Mouse (Mus musculus): Measurements from ENCODE around the gene Pkd1.

The Pkd1 gene

GRCm38 (mm10) chr17:24608370-24608769 is 58.7 kb downstream of the Pkd1 start:
- ATAC-seq (ENCODE audit: low TSS enrichment), result no peak

- no peak for ATAC-seq (ENCODE audit: low TSS enrichment)
These were observed 59.2 kb downstream of the Pkd1 start for GRCm38 (mm10) chr17:24608874-24609273.

GRCm38 (mm10) chr17:24610711-24611110 is 61.1 kb downstream of the Pkd1 start:
- ATAC-seq (ENCODE audit: low TSS enrichment), result no peak

- no peak for ATAC-seq (ENCODE audit: low TSS enrichment)
These were observed 68.0 kb downstream of the Pkd1 start for GRCm38 (mm10) chr17:24617561-24618194.

- no peak for ATAC-seq (ENCODE audit: low TSS enrichment)
These were observed 75.8 kb downstream of the Pkd1 start for GRCm38 (mm10) chr17:24625472-24625871.

GRCm38 (mm10) chr17:24628646-24629045 is 79.0 kb downstream of the Pkd1 start:
- no peak; the same call in 1 of the 2 replicates for ATAC-seq (ENCODE audit: low TSS enrichment)

DNA sequence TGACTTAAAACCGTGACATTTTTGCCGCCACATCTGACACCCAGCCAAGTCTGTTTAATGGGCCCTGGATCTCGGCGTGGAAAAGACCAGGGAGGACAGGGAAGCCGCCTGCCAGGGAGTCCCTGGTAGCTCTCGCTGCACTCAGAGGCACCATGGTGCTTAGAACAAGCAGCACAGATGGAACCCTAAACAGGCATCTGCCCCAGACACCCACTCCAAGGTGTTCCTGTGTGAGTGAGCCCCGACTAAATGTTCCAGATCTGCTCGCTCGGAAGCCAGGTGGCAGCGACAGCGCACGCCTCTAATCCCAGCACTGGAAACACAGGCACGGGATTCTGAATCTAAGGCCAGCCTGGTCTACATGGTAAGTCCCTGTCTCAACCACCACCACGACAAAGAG is 80.4 kb downstream of the Pkd1 start:
- ATAC-seq (ENCODE audit: low TSS enrichment), result 0 out of 2 replicates have a peak, but pooled peaks have one; percentile 24

- peak; percentile 87 for ATAC-seq (ENCODE audit: low TSS enrichment)
These were observed 82.7 kb downstream of the Pkd1 start, which contains the start of the genes Tsc2 and Nthl1 for GRCm38 (mm10) chr17:24632167-24632812. TSS of gene Tsc2 (minus strand) at chr17:24632630. TSS of gene Nthl1 (plus strand) at chr17:24632680.

GRCm38 (mm10) chr17:24632813-24633449 is 83.3 kb downstream of the Pkd1 start:
- ATAC-seq (ENCODE audit: low TSS enrichment), result no peak

GRCm38 (mm10) chr17:24633831-24634230 is 84.2 kb downstream of the Pkd1 start:
- ATAC-seq (ENCODE audit: low TSS enrichment), result no peak

DNA sequence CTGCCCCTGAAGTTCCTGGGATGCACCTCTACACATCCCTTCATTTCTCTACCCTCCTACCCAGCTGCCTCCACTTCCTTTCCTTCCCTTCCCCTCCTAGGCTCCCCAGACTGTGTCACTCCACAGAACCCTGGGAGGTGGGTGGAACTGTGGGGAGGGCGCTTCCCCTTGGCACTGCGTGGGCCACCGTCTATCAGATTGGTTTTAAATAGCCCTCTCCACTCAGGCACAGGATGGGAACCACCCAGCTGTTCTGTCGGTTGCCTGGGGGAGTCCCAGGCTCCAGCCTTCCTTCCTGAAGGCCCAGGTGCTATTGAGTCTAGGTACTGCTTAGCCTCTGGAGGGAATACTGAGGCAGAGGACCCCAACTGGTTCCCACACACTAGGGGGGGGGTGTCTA is 85.4 kb downstream of the Pkd1 start:
- 0 out of 2 replicates have a peak, but pooled peaks have one; percentile 22 for ATAC-seq (ENCODE audit: low TSS enrichment)

- ATAC-seq (ENCODE audit: low TSS enrichment), result no peak
These were observed 86.1 kb downstream of the Pkd1 start for GRCm38 (mm10) chr17:24635694-24636093.

GRCm38 (mm10) chr17:24636781-24637481 is 87.3 kb downstream of the Pkd1 start:
- no peak for ATAC-seq (ENCODE audit: low TSS enrichment)

DNA sequence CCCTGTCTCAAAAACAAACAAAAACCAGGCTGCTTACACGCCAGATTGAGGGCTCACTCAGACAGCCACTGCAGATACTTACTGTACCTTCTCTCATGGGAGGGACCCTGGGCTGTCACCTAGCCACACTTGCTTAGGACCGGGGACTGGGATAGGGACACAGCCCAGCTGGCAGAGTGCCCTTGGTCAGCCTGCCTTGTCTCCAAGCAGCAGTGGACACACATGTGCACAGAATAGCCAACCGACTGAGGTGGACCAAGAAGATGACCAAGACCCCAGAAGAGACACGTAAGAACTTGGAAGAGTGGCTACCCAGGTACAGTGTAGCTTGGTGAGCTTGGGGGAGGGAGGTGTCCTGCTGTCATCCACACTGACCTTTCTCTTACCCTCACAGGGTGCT is 88.6 kb downstream of the Pkd1 start:
- ATAC-seq (ENCODE audit: low TSS enrichment), result no peak

DNA sequence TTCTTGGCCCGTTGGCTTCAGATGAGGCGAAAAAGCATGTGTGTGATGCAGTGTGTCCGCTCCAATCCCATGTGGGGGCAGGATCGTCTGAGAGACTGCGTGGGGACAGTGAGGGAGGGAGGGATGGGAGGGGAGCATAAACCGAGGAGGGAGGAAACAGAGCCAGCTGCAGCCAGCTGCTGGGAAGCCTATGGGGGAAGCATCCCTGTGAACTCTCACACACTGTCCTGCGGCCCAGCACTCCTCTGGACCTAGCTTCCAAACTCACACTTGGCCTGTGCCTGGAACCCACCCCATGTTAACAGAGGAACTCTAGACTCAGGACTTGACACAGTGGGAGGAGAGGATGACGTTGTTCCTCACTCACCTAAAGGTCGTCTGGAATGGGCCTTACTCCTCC is 89.2 kb downstream of the Pkd1 start:
- ATAC-seq (ENCODE audit: low TSS enrichment), result no peak

DNA sequence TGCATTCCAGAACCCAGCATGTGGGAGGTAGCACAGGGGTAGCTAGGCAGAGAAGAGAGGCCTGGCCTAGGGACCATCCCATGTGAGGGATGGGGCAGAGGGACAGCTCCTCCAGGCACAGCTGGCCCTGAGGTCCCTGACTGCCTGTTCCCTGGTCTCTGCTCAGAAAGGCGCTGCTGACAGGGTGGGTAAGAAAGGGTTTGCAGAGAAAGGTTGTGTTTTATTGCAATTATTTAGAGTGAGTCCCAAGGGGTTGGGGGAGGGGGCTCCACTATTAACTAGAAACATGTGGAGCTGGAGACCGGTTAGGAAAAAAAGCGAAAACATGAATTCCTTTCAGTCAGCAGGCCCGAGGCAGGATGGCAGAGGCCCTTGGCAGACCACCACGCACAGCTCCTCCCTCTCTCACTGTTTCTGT is 89.9 kb downstream of the Pkd1 start:
- ATAC-seq (ENCODE audit: low TSS enrichment), result no peak

GRCm38 (mm10) chr17:24640119-24640518 is 90.5 kb downstream of the Pkd1 start:
- no peak for ATAC-seq (ENCODE audit: low TSS enrichment)

GRCm38 (mm10) chr17:24640581-24640980 is 90.9 kb downstream of the Pkd1 start:
- no peak for ATAC-seq (ENCODE audit: low TSS enrichment)

DNA sequence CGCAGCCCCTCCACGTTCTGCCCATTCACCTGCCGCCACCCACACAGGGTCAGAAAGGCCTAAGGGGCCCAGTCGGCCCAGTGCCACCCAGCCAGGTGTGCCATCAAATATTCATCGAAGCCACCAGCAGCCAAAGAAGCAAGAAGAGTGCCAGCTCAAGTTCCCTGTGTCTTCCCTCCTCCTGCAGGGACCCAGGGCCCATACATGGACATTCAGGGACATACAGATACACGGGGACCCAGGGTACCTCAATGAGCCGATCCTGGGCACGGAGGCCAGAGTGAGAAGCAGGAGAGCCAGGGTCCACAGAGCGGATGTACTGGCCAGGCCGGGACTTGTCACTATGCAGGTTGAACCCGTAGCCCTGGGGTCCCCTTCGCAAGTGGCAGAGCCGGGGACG is 92.3 kb downstream of the Pkd1 start:
- no peak for ATAC-seq (ENCODE audit: low TSS enrichment)

GRCm38 (mm10) chr17:24642791-24643343 is 93.2 kb downstream of the Pkd1 start:
- ATAC-seq (ENCODE audit: low TSS enrichment), result no peak

DNA sequence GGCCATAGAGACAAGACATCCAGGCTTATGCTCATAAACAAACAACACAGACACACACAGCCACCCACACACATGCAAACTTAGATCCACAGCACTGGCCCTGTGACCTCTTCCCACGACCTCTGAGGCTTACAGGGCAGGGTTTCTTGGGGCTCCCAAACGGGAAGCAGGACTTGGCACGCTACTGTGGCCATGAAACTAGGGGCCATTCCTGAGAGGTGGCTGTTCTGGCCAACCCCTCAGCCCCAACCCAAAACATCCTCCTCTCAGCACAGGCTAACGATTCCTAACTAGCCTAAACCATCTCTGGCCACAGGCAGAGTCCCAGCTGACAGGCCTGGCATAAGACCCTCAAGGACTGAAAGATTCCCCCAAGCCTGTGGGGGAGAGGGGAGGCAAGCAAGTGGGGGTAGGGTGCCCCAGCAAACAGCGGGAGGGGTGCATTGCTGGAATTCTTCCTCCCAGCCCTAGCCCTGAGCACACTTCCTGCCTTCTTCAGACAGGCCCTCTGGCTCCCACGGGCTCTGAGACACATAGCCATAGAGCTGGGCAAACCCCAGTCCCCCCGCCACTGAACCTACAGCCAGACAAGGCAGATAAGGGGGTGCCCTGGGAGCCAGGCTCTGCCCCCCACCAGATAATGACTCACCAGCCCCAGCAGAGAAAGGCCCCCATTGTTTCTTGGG is 94.5 kb downstream of the Pkd1 start:
- ATAC-seq (ENCODE audit: low TSS enrichment), result no peak

All from frontal cortex, adult (tissue).